Mouse (Mus musculus) Muller cell, postnatal 12 days (primary cell): ENCODE measurements around the gene Lrmp.
"Not testable (repeated sequence)": the region's sequence is repeated elsewhere in the genome, so short reads cannot be mapped to it uniquely, and the experiment has no call there.

Source experiments
- DNase-seq: peaks from one replicate; pipeline ENCODE4 v3.0.0-alpha.2; 2015; ENCODE audit errors: inconsistent ontology term

Gene Lrmp

DNA sequence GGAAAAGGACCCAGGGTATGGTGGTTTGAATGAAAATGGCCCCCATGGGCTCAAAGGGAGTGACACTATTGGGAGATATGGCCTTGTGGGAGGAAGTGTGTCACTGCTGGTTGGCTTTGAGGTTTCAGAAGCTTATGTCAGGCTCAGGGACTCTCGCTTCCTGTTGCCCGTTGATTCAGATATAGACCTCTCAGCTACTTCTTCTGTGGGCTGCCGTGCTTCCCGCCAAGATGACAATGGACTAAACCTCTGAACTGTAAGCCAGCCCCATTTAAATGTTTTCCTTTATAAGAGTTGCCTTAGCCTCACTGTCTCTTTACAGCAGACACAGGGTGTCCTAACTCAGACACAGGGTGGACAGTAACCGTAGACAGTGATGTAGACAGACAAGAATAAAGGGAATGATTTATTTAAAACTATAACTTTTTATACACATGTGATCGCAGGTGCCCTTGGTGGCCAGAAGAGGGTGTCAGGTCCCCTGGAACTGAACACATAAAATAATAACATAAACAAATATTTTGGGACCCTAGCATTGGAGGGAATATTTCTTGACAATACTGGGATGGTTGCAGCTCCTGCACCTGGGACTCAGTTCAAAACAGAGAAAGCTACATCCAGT is at the start of gene Lrmp:
Gene Lrmp, plus strand, starts transcription at position 178 of the 622 bp plus-strand sequence.
- DNase-seq, result no peak

DNA sequence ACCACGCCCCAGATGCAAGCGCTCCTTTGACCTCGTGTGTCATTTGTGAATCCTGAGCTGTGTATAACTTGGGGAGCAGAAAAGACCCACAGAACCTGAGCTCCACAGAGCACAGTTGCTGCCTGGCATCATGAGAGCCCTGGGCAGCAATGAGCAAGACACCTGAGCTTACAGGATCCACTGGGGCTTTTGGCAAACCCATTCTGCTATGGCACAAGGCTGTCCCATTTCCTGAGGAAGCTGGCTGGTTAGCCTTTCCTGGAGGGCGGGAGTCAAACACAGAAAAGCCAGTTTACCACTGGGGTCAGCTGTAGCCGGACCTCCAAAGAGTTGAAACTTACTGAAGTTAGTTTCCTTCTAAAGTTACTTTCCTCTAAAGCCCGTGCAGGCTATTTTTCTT is 49.0 kb upstream of the Lrmp start:
- no peak for DNase-seq

DNA sequence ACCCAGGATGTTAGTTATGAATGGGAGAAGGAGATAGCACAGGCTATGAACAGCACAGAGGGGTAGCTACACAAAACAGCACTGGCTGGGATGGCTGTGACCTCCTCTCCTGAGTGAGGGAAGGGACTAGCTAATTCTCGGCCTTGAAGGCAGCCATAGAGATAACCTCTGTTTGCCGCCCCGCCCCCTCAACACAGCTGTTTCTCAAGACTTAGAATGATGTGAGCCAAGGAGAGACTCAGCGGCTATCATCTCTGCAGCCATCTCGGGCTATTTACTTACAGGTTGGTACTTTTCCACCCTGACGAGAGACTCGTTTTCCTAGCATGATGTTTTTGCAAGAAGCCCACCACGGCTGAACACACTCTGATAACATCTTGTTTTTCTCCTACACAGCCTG is 47.8 kb upstream of the Lrmp start:
- DNase-seq, result no peak

DNA sequence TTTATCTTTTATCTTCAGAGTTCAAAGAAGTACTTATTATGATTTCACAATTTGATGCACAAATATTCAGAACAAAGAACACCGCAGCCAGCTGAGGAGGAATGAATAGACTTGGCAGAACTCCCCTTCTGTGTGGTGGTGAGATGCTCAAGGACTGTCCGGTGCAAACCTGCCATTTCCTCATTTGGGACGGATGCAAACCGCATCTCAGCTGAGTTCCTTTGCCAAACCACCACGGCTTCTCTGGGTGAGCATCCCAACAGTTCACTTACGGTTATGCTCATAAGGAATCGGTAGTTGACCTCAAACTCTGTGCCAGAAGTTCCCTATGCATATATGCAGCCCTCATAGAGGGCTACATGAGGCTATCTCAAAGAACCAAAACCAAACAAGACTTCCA is 46.1 kb upstream of the Lrmp start:
- peak; percentile 42 for DNase-seq

DNA sequence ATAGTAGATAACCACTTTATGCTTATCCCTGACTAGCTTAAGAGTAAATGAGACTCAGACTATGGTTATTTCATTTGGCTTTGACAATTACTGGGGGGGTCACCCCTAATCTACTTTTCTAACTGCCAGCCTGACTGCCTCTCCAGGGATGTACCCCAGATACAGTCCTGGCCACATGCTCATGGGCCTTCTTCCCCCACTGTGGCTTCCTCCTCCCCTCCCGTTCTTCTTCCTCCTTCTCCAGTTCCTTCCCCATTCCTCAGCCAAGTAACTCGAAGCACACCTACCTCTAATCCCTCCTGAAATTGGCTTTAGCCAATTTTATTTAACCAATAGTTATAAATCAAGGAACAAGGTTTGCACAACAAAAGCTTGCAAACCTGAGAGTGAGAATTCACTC is 45.5 kb upstream of the Lrmp start:
- DNase-seq, result no peak

DNA sequence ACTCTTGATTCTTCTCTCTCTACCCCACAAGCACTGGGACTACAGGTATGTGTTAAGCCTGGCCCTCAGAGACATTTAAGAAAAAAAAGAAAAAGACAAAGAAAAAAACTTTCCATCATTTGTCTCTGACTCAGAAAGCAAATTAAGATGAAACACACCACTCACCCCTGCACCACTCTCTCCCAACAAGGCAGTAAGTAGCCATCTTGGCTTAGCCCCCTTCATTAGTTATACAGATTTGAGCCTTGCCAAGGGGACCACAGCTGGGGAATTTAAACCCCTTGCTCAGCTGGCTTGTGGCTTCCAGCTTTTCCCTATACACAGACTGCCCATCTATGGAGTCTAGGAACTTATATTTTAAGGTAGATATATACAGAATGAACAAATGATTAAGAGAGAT is 41.0 kb upstream of the Lrmp start:
- DNase-seq, result no peak

DNA sequence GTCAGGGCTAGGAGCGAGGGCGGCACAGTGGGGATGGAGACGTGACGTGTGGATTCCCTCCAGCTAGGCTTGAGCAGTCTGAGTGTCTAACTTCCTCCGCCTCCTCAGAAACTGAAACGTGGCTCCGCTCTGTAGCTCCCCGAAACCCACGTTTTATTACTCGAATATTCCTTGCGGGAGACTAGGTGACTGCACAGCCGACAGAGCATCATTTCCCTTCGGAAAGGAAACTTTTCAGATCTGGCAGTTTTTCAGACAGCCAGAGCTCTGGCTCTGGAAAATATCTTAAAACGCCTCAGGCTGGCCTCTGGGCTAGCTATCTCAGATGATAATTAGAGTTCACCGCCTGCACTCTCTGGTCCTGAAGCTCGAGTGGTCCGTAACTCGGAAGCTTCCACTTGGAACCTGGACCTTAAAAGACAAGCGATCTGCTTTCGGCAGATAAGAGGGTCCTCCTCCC is 40.3 kb upstream of the Lrmp start:
- DNase-seq, result peak; percentile 22

DNA sequence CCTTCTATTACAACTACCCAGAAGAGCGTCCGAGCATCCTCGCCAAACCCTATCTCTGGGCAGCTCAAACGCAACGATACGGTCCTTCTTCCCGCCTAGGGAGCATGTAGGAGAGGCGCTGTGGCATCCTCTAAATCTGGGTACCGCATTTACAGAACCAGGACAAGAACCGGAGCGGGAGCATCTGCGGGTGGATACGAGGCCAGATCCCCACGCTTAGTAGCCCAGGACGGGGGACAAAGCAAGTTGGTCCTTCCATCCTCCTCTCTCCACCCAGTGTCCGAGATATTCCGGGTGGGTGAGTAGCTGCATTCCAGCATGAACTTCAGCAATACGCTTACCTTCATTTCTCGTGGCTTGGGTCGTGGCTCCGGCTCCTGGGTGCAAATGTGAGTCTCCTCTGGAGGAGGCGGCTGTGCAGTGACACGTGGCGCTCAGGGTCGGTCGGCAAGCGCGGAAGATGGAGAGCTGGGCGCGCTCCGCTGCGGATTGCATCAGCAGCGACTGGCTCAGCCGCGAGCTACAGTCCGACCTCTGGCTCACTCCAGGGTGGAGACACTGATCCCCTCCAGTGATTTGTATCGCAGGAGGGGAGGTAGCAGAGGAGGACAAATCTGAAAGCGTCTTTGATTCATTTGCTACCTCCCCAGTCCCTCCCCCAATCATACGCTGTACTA is 39.8 kb upstream of the Lrmp start, which contains the start of gene Bcat1:
Gene Bcat1, minus strand, starts transcription at position 637 of the 677 bp plus-strand sequence.
- peak; percentile 47 for DNase-seq

DNA sequence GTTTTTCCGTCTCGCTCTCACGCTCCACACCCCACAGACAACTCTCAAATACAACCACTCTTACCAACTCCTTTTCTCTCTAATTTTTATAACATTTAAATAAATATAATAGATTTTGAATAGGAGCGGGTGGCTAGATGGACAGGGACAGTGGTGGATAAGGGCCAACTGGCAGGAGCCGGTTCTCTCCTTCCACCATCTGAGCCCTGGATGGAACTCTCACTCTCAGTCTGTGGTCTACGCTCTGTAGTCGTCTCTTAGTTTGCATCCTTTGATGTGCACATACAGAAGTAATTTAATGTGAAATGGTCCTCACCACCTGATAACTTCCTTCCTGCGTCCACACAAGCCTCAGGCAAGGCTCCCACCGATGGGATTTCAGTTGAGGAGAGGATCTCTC is 39.2 kb upstream of the Lrmp start:
- no peak for DNase-seq

DNA sequence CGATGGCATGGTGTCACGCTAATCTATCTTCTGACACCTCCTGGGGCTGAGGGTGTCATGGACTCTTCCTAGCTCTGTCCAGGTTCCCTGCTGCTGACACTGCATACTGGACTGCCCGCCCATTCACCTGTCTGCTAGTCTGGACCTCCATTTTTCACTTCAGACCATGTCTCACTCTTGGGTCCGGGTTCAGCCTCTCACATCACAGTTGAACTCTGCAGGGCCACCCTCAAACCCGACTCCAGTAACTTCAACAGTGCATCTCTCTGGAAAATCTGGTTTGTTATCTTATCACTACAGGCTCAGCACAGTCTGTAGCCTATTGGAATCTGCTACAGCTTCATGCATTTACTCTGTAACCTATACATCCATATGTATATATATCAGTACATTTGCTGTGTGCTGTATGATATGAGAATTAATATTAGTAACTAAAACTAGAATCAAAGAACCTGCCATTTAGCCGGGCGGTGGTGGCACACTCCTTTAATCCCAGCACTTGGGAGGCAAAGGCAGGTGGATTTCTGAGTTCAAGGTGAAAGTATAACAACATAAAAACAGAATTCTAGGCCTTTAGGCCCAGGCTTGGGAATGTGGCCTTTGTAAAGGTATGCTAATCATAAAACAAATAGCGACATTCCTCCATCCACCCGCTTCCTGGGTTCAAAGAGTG is 36.2 kb upstream of the Lrmp start:
- no peak for DNase-seq

DNA sequence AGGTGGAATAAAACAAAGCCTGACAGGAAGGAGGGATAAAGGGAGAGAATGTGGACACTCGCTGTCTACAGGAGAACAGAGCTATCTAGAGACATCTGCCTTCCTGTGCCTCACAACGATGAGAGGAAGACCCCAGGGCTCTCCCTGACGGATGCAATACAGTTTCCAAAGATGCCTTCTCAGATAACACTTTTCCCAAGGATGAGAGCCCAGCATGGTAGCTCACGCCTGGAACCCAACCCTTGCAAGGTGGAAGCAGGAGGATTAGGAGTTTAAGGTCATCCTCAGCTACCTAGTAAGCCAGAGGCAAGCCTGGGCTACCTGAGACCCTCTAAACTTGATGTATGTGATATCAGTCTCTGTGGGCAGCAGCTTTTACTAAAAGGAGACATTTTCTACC is 33.7 kb upstream of the Lrmp start:
- DNase-seq, result no peak

DNA sequence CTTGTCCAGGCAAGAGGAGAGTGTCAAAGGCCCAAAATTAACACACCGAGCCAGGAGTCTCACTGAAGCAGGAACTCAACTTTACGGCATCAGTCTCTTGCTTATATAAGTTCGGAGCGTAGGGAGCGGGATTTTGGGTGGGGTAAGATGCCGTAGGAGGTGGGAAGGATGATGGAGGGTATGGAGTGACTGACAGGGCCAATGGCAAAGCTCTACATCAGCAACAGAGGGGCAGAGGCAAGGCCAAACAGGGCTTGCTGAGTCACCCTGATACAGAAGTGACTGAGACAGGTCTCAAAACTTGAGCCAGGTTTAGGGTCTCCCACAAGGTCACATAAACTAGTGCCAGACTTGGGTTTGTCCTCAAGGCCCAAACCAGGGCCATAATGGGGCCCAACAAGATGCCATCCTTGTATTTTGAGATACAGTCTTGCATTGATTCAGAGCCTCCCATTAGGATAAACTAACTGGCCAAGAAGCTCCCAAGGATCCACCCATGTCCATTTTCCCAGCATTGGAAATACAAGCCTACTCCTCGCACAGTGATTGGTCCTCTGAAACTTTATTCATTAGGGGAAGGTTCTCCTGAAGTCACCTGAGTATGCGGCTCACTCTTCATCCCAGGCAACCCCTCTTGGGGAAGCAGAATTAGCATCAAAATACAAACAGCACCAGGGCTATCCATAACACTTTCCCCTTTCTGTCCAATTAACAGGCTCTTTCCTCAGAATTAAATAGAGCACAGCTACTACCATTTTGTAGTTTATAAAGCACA is 30.9 kb upstream of the Lrmp start:
- DNase-seq, result no peak

DNA sequence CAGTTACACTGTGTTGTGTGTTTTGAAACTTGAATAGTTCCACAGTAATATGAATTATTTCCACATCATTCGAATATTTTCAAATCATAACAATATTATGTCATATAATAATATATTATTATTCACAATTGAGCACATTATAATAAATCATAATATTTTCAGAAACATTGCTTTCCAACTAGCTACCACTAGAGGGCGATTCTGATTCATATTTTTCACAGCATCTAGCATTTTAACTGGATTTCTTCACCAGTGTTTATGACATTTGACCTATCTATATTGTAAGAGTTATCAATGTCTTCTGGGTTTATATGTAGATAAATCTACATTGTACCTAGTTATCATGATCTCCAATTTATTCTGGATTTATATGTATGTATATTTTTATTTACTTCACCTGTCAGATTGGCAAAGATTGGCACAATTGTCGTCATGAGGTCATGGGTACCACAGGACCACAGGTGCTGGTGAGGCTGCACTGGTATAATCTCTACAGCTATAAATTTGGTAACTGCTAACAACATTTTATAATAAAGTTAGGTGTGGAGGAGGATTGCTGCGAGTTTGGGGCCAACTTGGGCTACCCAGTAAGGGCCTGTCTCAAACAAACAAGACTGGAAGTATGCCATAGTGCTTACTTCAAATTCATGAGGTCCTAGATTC is 26.9 kb upstream of the Lrmp start:
- DNase-seq, result peak; percentile 26

DNA sequence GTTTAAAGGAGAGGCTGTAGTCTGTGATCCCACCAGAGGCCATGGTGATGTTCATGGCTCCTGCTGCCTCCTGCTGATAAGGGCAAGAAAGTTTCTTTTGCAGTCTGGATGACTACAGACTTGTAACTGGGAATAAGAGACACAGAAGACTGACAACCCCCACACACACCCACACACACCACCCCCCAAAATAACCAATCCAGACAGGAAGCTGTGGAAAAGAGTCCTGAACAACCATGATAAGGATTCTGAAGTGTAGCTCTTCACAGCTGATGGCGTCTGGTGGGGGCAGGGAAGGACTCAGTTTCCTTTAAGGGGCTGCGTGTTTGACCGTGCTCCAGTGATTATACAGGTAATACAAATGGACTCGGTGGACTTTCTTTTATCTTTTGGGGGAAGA is 26.1 kb upstream of the Lrmp start:
- no peak for DNase-seq

DNA sequence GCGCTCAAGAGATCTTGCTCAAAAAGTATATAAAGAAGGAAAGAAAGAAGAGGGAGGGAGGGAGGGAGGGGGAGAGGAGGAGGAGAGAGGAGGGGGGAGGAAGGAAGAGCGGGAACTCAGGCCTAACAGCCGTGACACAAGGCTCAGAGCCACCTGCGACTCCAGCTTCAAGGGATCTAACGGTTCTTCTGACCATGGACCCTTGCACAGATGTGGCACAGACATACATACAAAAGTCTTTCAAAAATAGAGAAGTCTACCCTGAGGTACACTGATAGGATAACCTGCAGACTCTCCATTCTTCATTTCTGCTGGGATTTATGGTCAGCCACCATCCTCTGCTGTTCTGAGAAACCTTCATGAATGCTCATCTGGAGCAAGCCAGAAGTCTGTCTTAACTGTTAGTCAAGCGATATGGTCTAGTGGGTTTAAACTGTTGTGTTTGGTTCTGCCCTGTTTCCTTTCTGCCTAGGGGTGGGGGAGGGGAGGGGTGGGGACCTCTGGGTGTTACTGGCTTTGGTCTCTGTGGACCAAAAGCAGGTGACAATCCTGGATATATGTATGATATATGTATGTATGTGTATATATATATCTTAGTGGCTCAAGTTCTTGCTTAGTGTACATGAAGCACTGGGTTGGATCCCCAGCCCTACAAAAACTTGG is 25.1 kb upstream of the Lrmp start:
- no peak for DNase-seq

DNA sequence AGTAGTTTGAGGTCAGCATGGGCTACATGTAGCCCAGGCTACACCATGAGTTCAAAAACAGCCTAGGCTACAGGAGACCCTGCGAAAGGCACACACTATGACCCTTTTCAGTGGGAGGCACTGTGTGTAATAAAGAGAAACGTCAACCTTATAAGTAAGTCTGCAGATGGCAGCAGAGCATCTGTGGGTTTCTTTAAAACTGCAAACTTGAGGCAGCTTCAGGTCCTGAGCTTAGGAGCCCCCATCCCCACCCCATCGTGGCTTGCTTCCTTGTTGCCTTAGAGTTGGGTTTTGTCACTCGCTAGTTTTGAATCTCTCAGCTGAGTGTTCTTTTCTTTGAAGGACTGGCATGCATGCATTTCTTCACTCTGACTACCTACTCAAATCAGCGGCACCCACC is 24.5 kb upstream of the Lrmp start:
- DNase-seq, result no peak

DNA sequence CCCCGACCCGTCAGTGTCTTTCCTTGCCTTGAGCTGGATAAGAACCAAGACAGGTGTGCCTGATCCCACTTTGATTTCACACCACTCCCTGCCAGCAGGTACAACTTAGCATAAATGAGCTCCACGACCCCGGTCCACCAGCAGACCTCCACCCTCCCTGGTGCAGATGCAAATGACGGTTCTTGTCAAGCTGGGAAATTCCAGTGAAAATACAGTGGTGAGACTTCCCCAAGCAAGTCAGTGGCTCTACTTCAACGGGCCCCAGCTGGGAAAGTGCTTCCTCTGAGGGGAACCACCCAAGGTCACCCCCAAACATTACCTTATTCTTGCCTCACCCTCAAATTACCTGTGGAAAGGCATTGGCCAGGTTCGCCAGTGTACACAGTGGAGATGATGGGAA is 23.5 kb upstream of the Lrmp start:
- DNase-seq, result no peak

DNA sequence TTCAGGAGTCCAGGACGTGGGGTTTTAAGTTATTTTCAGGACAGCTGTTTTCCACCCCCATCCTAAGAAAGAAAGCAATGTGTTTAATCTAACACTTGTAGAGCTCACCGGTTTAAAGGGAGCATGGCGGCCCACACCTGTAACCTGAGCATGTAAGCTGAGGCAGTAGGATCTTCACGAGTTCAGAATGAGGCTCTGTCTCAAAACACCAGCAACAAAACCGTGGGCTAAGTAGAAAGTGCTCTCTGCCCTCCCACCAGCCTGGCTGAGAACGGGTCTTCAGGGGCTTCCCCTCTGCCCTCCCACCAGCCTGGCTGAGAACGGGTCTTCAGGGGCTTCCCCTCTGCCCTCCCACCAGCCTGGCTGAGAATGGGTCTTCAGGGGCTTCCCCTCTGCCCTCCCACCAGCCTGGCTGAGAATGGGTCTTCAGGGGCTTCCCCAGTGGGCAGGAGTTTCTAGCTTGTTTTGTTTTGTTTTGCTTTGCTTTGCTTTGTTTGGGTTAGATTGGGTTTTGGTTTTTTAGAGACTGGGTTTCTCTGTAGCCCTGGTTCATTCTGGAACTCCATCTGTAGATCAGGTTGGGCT is 22.3 kb upstream of the Lrmp start:
- not testable (repeated sequence) for DNase-seq

DNA sequence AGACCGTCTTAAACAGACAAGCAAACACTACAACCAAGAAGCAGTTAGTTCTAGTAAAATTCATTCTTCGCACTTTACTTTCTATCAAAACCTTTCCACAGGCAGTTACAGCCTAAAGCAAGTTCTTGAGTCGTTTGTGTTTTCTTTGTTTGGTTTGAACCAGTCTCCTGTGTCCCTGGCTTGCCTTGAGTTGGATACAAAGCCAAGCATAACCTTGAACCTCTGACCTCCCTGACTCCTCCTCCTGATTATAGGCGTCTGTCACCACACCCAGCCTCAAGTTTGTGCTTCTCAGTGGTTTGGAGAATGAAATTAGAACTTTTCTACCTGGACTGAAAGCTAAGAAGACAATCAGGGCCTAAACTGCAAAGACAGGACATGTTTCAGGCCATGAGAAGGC is 21.0 kb upstream of the Lrmp start:
- no peak for DNase-seq

DNA sequence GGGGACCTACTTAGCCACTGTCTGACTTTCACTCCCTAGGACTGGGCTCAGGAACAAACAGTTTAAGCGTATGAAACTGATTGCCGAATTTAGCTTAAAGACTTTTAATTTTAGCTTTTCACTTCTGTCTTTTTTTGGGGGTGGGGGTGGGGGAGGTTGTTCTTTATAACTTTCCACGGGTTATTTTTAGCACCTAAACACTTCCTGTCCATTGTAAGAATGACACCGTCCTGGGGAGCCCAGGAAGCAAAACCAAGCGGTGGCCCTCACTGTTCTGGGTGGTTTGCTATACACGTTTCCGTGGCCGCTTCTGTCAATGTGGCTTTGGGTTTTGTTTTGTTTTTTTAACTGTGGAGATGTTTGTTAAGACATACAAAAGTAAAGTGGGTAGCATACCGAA is 14.5 kb upstream of the Lrmp start:
- DNase-seq, result no peak
